Mouse (Mus musculus): ENCODE results near the gene Kcnk3.

DNA sequence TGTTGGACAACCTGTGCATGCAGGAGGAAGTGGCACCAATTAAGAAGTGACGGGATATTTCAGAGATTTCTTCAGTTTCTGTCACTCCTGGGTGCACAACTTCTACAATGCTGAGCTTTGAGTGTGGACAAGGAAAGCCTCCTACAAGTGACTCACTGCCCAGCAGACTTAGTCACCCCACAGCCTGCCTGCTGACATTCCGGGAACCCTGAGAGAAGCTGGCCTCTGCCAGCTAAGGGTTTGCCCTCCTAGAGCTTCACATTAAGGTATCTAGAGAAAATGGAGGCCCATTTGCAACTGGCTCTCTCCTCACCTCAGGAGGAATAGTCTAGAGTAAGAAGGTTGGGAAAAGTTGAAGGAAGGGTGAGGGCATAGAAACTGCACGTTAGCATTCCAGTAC is 63.6 kb downstream of the Kcnk3 start:
- TF ChIP-seq CTCF (IDR thresholded peaks at IDR 0.05; ENCODE audit: control insufficient read depth, insufficient read depth, insufficient replicate concordance, low read depth, low read length) (no peak), POLR2A (IDR thresholded peaks at IDR 0.05; ENCODE audit: control insufficient read depth, low read depth, low read length) (no peak)
